Mouse (Mus musculus) CD4-positive, CD25-positive, alpha-beta regulatory T cell, adult 2 months (primary cell): ENCODE measurements around the gene Stra6.
A peak's percentile ranks its signal among the peaks of the same experiment; 100 is the strongest.

Source experiments
- DNase-seq: peaks from one replicate; pipeline ENCODE4 v3.0.0-alpha.2; 2012; ENCODE audit warnings: low read depth, low spot score

Gene Stra6

GRCm38 (mm10) chr9:58063531-58063930 lies at the start of gene Stra6:
TSS of gene Stra6 (plus strand) at chr9:58063788.
- no peak for DNase-seq

- DNase-seq: no peak
Observed at GRCm38 (mm10) chr9:58014393-58015160, 49.0 kb upstream of the Stra6 start.

GRCm38 (mm10) chr9:58015856-58016255 lies 47.7 kb upstream of the Stra6 start:
- DNase-seq: no peak

- no peak for DNase-seq
Observed at GRCm38 (mm10) chr9:58016962-58017361, 46.6 kb upstream of the Stra6 start.

- no peak for DNase-seq
Observed at GRCm38 (mm10) chr9:58018385-58018784, 45.2 kb upstream of the Stra6 start.

- no peak for DNase-seq
Observed at GRCm38 (mm10) chr9:58025995-58026394, 37.6 kb upstream of the Stra6 start.

- no peak for DNase-seq
Observed at GRCm38 (mm10) chr9:58027426-58028180, 36.0 kb upstream of the Stra6 start.

GRCm38 (mm10) chr9:58028841-58029240 lies 34.7 kb upstream of the Stra6 start:
- no peak for DNase-seq

- no peak for DNase-seq
Observed at GRCm38 (mm10) chr9:58029635-58030034, 34.0 kb upstream of the Stra6 start.

GRCm38 (mm10) chr9:58031895-58032294 lies 31.7 kb upstream of the Stra6 start:
- DNase-seq: no peak

- DNase-seq: no peak
Observed at GRCm38 (mm10) chr9:58035519-58035918, 28.1 kb upstream of the Stra6 start.

- no peak for DNase-seq
Observed at GRCm38 (mm10) chr9:58035951-58036698, 27.5 kb upstream of the Stra6 start.

- no peak for DNase-seq
Observed at GRCm38 (mm10) chr9:58036961-58037360, 26.6 kb upstream of the Stra6 start.

- peak; percentile 81 for DNase-seq
Observed at GRCm38 (mm10) chr9:58038500-58039168, 25.0 kb upstream of the Stra6 start.

GRCm38 (mm10) chr9:58040977-58041376 lies 22.6 kb upstream of the Stra6 start:
- DNase-seq: no peak

GRCm38 (mm10) chr9:58042391-58042790 lies 21.2 kb upstream of the Stra6 start:
- DNase-seq: no peak

GRCm38 (mm10) chr9:58043496-58044017 lies 20.0 kb upstream of the Stra6 start:
- no peak for DNase-seq

GRCm38 (mm10) chr9:58044828-58045227 lies 18.8 kb upstream of the Stra6 start:
- DNase-seq: no peak

GRCm38 (mm10) chr9:58045646-58046045 lies 17.9 kb upstream of the Stra6 start:
- DNase-seq: no peak

GRCm38 (mm10) chr9:58047061-58047460 lies 16.5 kb upstream of the Stra6 start:
- no peak for DNase-seq

GRCm38 (mm10) chr9:58048621-58049020 lies 15.0 kb upstream of the Stra6 start:
- no peak for DNase-seq
